Mouse (Mus musculus): ENCODE data around the gene Olfr1484. TPM values are rescaled to one million over a fixed set of nuclear protein-coding genes. Genes with fewer than 3 reads are reported as not detected.
"Not testable (repeated sequence)": the region's sequence is repeated elsewhere in the genome, so short reads cannot be mapped to it uniquely, and the experiment has no call there.

Gene Olfr1484
- polyA plus RNA-seq (2016; fragmentation: Nextera tagmentation; extraction: Ambion mirVana) = not detected in 2 replicates

- H3K36me3 ChIP-seq = no peaks in the 10 kb centered on the region
- H3K4me3 ChIP-seq = no peak within 1 kb of the TSS
- H3K4me2 ChIP-seq (replicated peaks) = no peak within 1 kb of the TSS
- no peaks in the 10 kb centered on the region for H3K27me3 ChIP-seq
- no peaks in the 10 kb centered on the region for H3K9me3 ChIP-seq
- no peak within 1 kb of the TSS for H3K27ac ChIP-seq
- no peaks in the 10 kb centered on the region for H3K4me1 ChIP-seq
- H3K9ac ChIP-seq = no peak within 1 kb of the TSS
- 90% methylated on average over 1 of the region's 1 CpGs for WGBS
- no peak for ATAC-seq (ENCODE audit: insufficient number of reproducible peaks, insufficient read depth, low FRiP score, low TSS enrichment)
These were observed at the start of gene Olfr1484 for GRCm38 (mm10) chr19:13583211-13583610. Gene Olfr1484 (plus strand): TSS chr19:13583511.

GRCm38 (mm10) chr19:13617075-13617474, 33.8 kb downstream of the Olfr1484 start, which contains the start of gene Olfr1487:
Gene Olfr1487 (plus strand): TSS chr19:13617375.
- not testable (repeated sequence) for H3K36me3 ChIP-seq; H3K9ac ChIP-seq; H3K9me3 ChIP-seq; H3K4me3 ChIP-seq; H3K4me1 ChIP-seq; H3K27me3 ChIP-seq; H3K4me2 ChIP-seq (replicated peaks); ATAC-seq (ENCODE audit: insufficient number of reproducible peaks, insufficient read depth, low FRiP score, low TSS enrichment); H3K27ac ChIP-seq
- 88% methylated on average over 2 of the region's 2 CpGs for WGBS

GRCm38 (mm10) chr19:13631321-13631720, 48.0 kb downstream of the Olfr1484 start, which contains the start of gene Olfr1489:
Gene Olfr1489 (plus strand): TSS chr19:13631621.
- Histone ChIP-seq H3K9ac (no peak within 1 kb of the TSS), H3K4me1 (no peaks in the 10 kb centered on the region), H3K4me3 (no peak within 1 kb of the TSS), H3K9me3 (no peaks in the 10 kb centered on the region), H3K4me2 (replicated peaks) (no peak within 1 kb of the TSS), H3K36me3 (no peaks in the 10 kb centered on the region), H3K27me3 (no peaks in the 10 kb centered on the region), H3K27ac (no peak within 1 kb of the TSS)
- 85% methylated on average over 1 of the region's 1 CpGs for WGBS
- no peak for ATAC-seq (ENCODE audit: insufficient number of reproducible peaks, insufficient read depth, low FRiP score, low TSS enrichment)

Small RNA genes within 50 kb of the gene (microRNA-seq; reads per million reads assigned to microRNA genes)
- gene Gm22323 (not detected), gene Gm23931 (not detected)

Other genes starting within 250 kb of the Olfr1484 start
- not detected in 2 replicates for gene Olfr1466, start 244.6 kb upstream of the Olfr1484 start, polyA plus RNA-seq (2016; fragmentation: Nextera tagmentation; extraction: Ambion mirVana)
- not detected in 2 replicates for gene Olfr1467, start 221.3 kb upstream of the Olfr1484 start, polyA plus RNA-seq (2016; fragmentation: Nextera tagmentation; extraction: Ambion mirVana)
- not detected in 2 replicates for gene Olfr1469, start 175.7 kb upstream of the Olfr1484 start, polyA plus RNA-seq (2016; fragmentation: Nextera tagmentation; extraction: Ambion mirVana)
- not detected in 2 replicates for gene Olfr1471, start 140.1 kb upstream of the Olfr1484 start, polyA plus RNA-seq (2016; fragmentation: Nextera tagmentation; extraction: Ambion mirVana)
- not detected in 2 replicates for gene Olfr1472, start 127.4 kb upstream of the Olfr1484 start, polyA plus RNA-seq (2016; fragmentation: Nextera tagmentation; extraction: Ambion mirVana)
- not detected in 2 replicates for gene Olfr1474, start 113.9 kb upstream of the Olfr1484 start, polyA plus RNA-seq (2016; fragmentation: Nextera tagmentation; extraction: Ambion mirVana)
- gene Olfr1475, start 103.3 kb upstream of the Olfr1484 start, polyA plus RNA-seq (2016; fragmentation: Nextera tagmentation; extraction: Ambion mirVana) = not detected in 2 replicates
- not detected in 2 replicates for gene Olfr1477, start 83.0 kb upstream of the Olfr1484 start, polyA plus RNA-seq (2016; fragmentation: Nextera tagmentation; extraction: Ambion mirVana)
- gene Olfr1480, start 55.6 kb upstream of the Olfr1484 start, polyA plus RNA-seq (2016; fragmentation: Nextera tagmentation; extraction: Ambion mirVana) = not detected in 2 replicates
- gene Olfr1487, start 33.9 kb downstream of the Olfr1484 start, polyA plus RNA-seq (2016; fragmentation: Nextera tagmentation; extraction: Ambion mirVana) = not detected in 2 replicates
- not detected in 2 replicates for gene Olfr1489, start 48.1 kb downstream of the Olfr1484 start, polyA plus RNA-seq (2016; fragmentation: Nextera tagmentation; extraction: Ambion mirVana)
- gene Olfr1490, start 67.6 kb downstream of the Olfr1484 start, polyA plus RNA-seq (2016; fragmentation: Nextera tagmentation; extraction: Ambion mirVana) = not detected in 2 replicates
- not detected in 2 replicates for gene Olfr1491, start 113.8 kb downstream of the Olfr1484 start, polyA plus RNA-seq (2016; fragmentation: Nextera tagmentation; extraction: Ambion mirVana)
- gene Olfr1493-ps1, start 139.8 kb downstream of the Olfr1484 start, polyA plus RNA-seq (2016; fragmentation: Nextera tagmentation; extraction: Ambion mirVana) = not detected in 2 replicates
- gene Olfr1494, start 156.2 kb downstream of the Olfr1484 start, polyA plus RNA-seq (2016; fragmentation: Nextera tagmentation; extraction: Ambion mirVana) = not detected in 2 replicates
- gene Olfr1495, start 181.1 kb downstream of the Olfr1484 start, polyA plus RNA-seq (2016; fragmentation: Nextera tagmentation; extraction: Ambion mirVana) = not detected in 2 replicates
- gene Olfr1496, start 194.4 kb downstream of the Olfr1484 start, polyA plus RNA-seq (2016; fragmentation: Nextera tagmentation; extraction: Ambion mirVana) = not detected in 2 replicates
- gene Olfr1497, start 214.7 kb downstream of the Olfr1484 start, polyA plus RNA-seq (2016; fragmentation: Nextera tagmentation; extraction: Ambion mirVana) = not detected in 2 replicates
- not detected in 2 replicates for gene Olfr1499, start 235.9 kb downstream of the Olfr1484 start, polyA plus RNA-seq (2016; fragmentation: Nextera tagmentation; extraction: Ambion mirVana)
- gene Olfr1500, start 247.0 kb downstream of the Olfr1484 start, polyA plus RNA-seq (2016; fragmentation: Nextera tagmentation; extraction: Ambion mirVana) = 0.09 TPM in 1 of 2 replicates, not detected in the other

Data from embryonic facial prominence, embryonic 12.5 days (tissue).